Mouse (Mus musculus) lung, embryonic 14.5 days (tissue): ENCODE data around the gene Col18a1. TPM values are rescaled to one million over a fixed set of nuclear protein-coding genes. Genes with fewer than 3 reads are reported as not detected.

Experiments
- ATAC-seq: fragments of 200-750 bp; cut with Nextera tagmentation; 2 replicates; pipeline ENCODE4 v1.8.0; 2017; ENCODE audit warnings: mild to moderate bottlenecking, moderate TSS enrichment, moderate library complexity; ENCODE audit not compliant: insufficient read depth
- DNase-seq: peaks from one replicate; pipeline ENCODE4 v3.0.0-alpha.2; 2015
- H3K27ac ChIP-seq: fragments of 300-500 bp; sonication (generic); 2 replicates; pipeline ENCODE4 v1.5.1; 2014; ENCODE audit warnings: low read depth, mild to moderate bottlenecking, moderate library complexity
- H3K27me3 ChIP-seq: fragments of 300-500 bp; sonication (generic); 2 replicates; pipeline ENCODE4 v1.6.1; 2014; ENCODE audit warnings: low read length, control low read depth; ENCODE audit not compliant: insufficient read depth
- H3K36me3 ChIP-seq: fragments of 300-500 bp; sonication (generic); 2 replicates; pipeline ENCODE4 v1.6.1; 2014; ENCODE audit warnings: control low read depth; ENCODE audit not compliant: insufficient read depth
- H3K4me1 ChIP-seq: fragments of 300-500 bp; sonication (generic); 2 replicates; pipeline ENCODE4 v1.6.1; 2014; ENCODE audit warnings: antibody characterized with exemption, control low read depth; ENCODE audit not compliant: insufficient read depth
- H3K4me2 ChIP-seq: fragments of 300-500 bp; sonication (generic); 2 replicates; pipeline ENCODE4 v1.6.1; 2014; ENCODE audit warnings: mild to moderate bottlenecking
- H3K4me3 ChIP-seq: fragments of 300-500 bp; sonication (generic); 2 replicates; pipeline ENCODE4 v1.5.1; 2014; ENCODE audit warnings: low read depth, low read length
- H3K9ac ChIP-seq: fragments of 300-500 bp; sonication (generic); 2 replicates; pipeline ENCODE4 v1.6.1; 2014
- H3K9me3 ChIP-seq: fragments of 300-500 bp; sonication (generic); 2 replicates; pipeline ENCODE4 v1.6.1; 2016; ENCODE audit warnings: low read depth, low read length, control low read depth
- CTCF ChIP-seq: IDR thresholded peaks from 2 replicates; pipeline ENCODE4 v1.5.1; 2016; ENCODE audit warnings: antibody characterized with exemption, low read depth
- WGBS: fragments of 180-500 bp; shearing (Covaris S2); extraction: QIAGEN DNeasy Blood & Tissue Kit; methylation state at CpG from one replicate; pipeline ENCODE4 v1.1.7; 2014; 5-methylcytosine and 5-hydroxymethylcytosine counted together
- polyA plus RNA-seq: library from polyadenylated mRNA; unstranded; fragments of >200 nt; fragmentation: Nextera tagmentation; extraction: Ambion mirVana; gene quantifications from 2 replicates; pipeline ENCODE4 v1.2.1, GENCODE M21; 2014

The Col18a1 gene
- polyA plus RNA-seq, 1 experiment from 2014 or later, result 217 TPM

- H3K4me1 ChIP-seq, result no peaks in the 10 kb centered on the region; the same call in 1 of the 2 replicates
- no peak for TF ChIP-seq CTCF
- no peak overlapping the region for H3K9ac ChIP-seq
- H3K36me3 ChIP-seq, result no peaks in the 10 kb centered on the region
- H3K4me2 ChIP-seq, result no peak overlapping the region
- peak overlapping the region; percentile 36; the same call in 1 of the 2 replicates for H3K27ac ChIP-seq
- no peaks in the 10 kb centered on the region for H3K27me3 ChIP-seq
- H3K9me3 ChIP-seq, result no peaks in the 10 kb centered on the region
- ATAC-seq, result peak; percentile 50; the same call in 1 of the 2 replicates
- peak; percentile 49 for DNase-seq
- no peak overlapping the region for H3K4me3 ChIP-seq
- 18% methylated on average over 9 of the region's 9 CpGs for WGBS
Observed at GRCm38 (mm10) chr10:77197469-77198209, 31.3 kb upstream of the Col18a1 start.

GRCm38 (mm10) chr10:77196676-77197075 lies 30.3 kb upstream of the Col18a1 start:
- Histone ChIP-seq H3K4me2 (no peak overlapping the region), H3K9ac (no peak overlapping the region), H3K27me3 (no peaks in the 10 kb centered on the region), H3K36me3 (no peaks in the 10 kb centered on the region), H3K9me3 (no peaks in the 10 kb centered on the region), H3K27ac (no peak overlapping the region), H3K4me1 (no peaks in the 10 kb centered on the region; the same call in 1 of the 2 replicates), H3K4me3 (no peak overlapping the region)
- no peak for DNase-seq
- no peak for TF ChIP-seq CTCF
- ATAC-seq, result no peak
- WGBS, result 73% methylated on average over 4 of the region's 4 CpGs

GRCm38 (mm10) chr10:77196115-77196514 lies 29.8 kb upstream of the Col18a1 start:
- Histone ChIP-seq H3K36me3 (no peaks in the 10 kb centered on the region), H3K9me3 (no peaks in the 10 kb centered on the region), H3K4me2 (no peak overlapping the region), H3K27ac (no peak overlapping the region), H3K27me3 (no peaks in the 10 kb centered on the region), H3K4me1 (peaks cover 3% of the 10 kb centered on the region), H3K4me3 (no peak overlapping the region), H3K9ac (no peak overlapping the region)
- ATAC-seq (no peak), DNase-seq (no peak)
- no peak for TF ChIP-seq CTCF
- WGBS, result 76% methylated on average over 3 of the region's 3 CpGs

GRCm38 (mm10) chr10:77193495-77193894 lies 27.1 kb upstream of the Col18a1 start:
- Histone ChIP-seq H3K36me3 (no peaks in the 10 kb centered on the region), H3K9me3 (no peaks in the 10 kb centered on the region), H3K4me3 (no peak overlapping the region), H3K27ac (no peak overlapping the region), H3K9ac (no peak overlapping the region), H3K4me2 (no peak overlapping the region), H3K27me3 (no peaks in the 10 kb centered on the region), H3K4me1 (peaks cover 4% of the 10 kb centered on the region; the same call in 1 of the 2 replicates)
- ATAC-seq, result no peak
- no peak for TF ChIP-seq CTCF
- DNase-seq, result no peak

GRCm38 (mm10) chr10:77192745-77193144 lies 26.4 kb upstream of the Col18a1 start:
- DNase-seq (no peak), ATAC-seq (no peak)
- H3K27me3 ChIP-seq, result no peaks in the 10 kb centered on the region
- H3K9me3 ChIP-seq, result no peaks in the 10 kb centered on the region
- no peak overlapping the region for H3K4me2 ChIP-seq
- no peak overlapping the region for H3K4me3 ChIP-seq
- no peak for TF ChIP-seq CTCF
- WGBS, result 59% methylated on average over 17 of the region's 17 CpGs
- H3K27ac ChIP-seq, result no peak overlapping the region
- no peaks in the 10 kb centered on the region for H3K36me3 ChIP-seq
- no peak overlapping the region for H3K9ac ChIP-seq
- H3K4me1 ChIP-seq, result peaks cover 11% of the 10 kb centered on the region

- Histone ChIP-seq H3K27me3 (no peaks in the 10 kb centered on the region), H3K9ac (no peak overlapping the region), H3K9me3 (no peaks in the 10 kb centered on the region), H3K4me1 (peaks cover 13% of the 10 kb centered on the region), H3K4me3 (no peak overlapping the region), H3K36me3 (no peaks in the 10 kb centered on the region), H3K27ac (peak overlapping the region; percentile 38), H3K4me2 (no peak overlapping the region)
- ATAC-seq (peak; percentile 81), DNase-seq (peak; percentile 64)
- TF ChIP-seq CTCF, result no peak
- WGBS, result 23% methylated on average over 10 of the region's 10 CpGs
Observed at GRCm38 (mm10) chr10:77190967-77191915, 24.9 kb upstream of the Col18a1 start.

- H3K9me3 ChIP-seq, result no peaks in the 10 kb centered on the region
- no peaks in the 10 kb centered on the region for H3K36me3 ChIP-seq
- no peak overlapping the region; the same call in 1 of the 2 replicates for H3K4me2 ChIP-seq
- no peaks in the 10 kb centered on the region for H3K27me3 ChIP-seq
- H3K4me3 ChIP-seq, result no peak overlapping the region
- 56% methylated on average over 7 of the region's 7 CpGs for WGBS
- ATAC-seq, result no peak
- peaks cover 13% of the 10 kb centered on the region for H3K4me1 ChIP-seq
- H3K9ac ChIP-seq, result no peak overlapping the region
- TF ChIP-seq CTCF, result no peak
- no peak overlapping the region for H3K27ac ChIP-seq
- DNase-seq, result no peak
Observed at GRCm38 (mm10) chr10:77187427-77187826, 21.1 kb upstream of the Col18a1 start.
